Mouse (Mus musculus) E14TG2a.4 (cell line): ENCODE results near the gene Prkce.

Source experiments
- CTCF ChIP-seq: conservative IDR thresholded peaks from 2 replicates; pipeline ENCODE4 v1.5.1; 2014; ENCODE audit warnings: low read length
- NANOG ChIP-seq: IDR thresholded peaks from 2 replicates; pipeline ENCODE4 v1.6.1; 2014; ENCODE audit warnings: borderline replicate concordance, low read length, mixed read lengths
- POU5F1 ChIP-seq: IDR thresholded peaks from 2 replicates; pipeline ENCODE4 v1.6.1; 2014; ENCODE audit warnings: low read length, borderline replicate concordance

DNA sequence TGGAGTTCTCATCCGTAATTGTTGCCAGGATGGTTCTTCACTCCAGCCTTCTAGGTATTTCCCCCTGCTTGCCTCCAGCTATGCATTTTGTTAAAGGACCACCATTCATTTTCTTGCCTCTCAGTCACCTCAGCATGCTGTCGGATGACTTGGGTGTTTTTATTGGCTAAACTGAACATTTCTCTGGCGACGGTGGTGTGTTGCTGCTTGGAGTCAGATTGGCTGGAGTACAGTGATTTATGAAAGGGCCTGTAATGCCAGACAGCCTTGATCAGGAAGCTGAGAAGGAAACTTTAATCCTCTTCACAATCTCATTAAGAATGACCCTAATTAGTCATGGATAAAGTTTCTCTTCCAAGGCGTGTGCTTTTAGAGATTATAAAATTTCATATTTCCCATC lies 342.3 kb downstream of the Prkce start:
- TF ChIP-seq CTCF (no peak), NANOG (no peak), POU5F1 (no peak)
